Mouse (Mus musculus): ENCODE measurements at regions not wholly inside any gene's neighbourhood (a gene's known extent, or its start where the extent isn't known, plus 50 kb on each side); places are given as distances from the start of the nearest gene placed in this dataset.

GRCm38 (mm10) chr13:37542744-37543196 lies 197.8 kb downstream of the Ly86 start:
- TF ChIP-seq POLR2A (IDR thresholded peaks at IDR 0.05; ENCODE audit: borderline replicate concordance, extremely low read depth, low read depth, low read length) (no peak), CTCF (IDR thresholded peaks at IDR 0.05; ENCODE audit: insufficient read depth, low read length) (no peak)

Data from lung, adult 2 months (tissue).